Mouse (Mus musculus) kidney, adult 18-20 months (tissue): ENCODE results near the gene Ncdn.

ENCODE experiments used
- DNase-seq: peaks from one replicate; pipeline ENCODE4 v3.0.0; 2021

The Ncdn gene

DNA sequence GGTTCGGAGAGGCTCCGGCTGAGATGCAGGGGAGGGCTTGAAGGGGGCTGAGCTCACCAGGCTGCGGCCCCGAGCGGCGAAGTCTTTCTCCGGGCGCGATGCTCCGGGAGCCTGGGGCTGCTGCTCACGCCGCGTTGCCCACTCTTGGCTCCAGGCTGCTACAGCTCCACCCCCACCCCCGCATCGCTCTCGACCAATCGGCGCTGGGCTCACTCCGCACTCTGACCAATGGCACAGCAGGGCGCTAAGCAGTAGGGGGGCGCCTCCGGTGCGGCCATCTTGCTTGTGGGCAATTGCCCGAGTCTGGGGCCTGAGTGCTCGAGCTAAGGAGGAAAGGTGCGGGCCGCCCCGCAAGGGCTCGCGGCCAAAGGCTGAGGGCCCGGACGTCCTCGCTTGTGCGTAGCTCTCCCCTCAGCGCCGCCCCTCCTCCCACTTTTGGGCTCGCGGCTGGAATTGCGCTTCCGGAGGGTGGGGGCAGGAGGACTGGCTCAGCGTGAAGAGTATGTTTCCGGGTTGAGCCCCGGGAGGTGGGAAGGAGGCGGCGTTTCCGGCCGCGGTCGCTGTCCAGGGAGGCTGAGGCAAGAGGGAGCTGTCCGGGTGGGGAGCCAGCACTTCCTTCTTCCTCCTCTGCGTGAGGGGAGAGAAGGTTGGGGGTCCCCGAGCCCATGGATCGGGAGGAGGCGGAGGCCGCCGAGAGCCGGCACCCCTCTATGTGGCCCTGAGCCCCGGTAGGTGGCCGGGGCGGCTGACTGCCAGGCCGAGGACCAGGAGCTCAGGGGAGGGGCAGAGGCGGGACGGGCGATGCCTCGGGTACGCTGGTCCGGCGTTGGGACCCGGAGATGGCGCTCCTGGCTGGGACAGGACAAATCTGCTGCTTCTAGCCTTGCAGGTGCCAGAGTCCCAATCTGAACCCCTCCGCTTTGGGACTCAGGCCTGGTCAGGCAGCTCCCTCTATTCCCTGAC is at the start of gene Ncdn, which contains the start of gene AU040320:
Ncdn (minus strand) TSS at position 171 of the 963 bp plus-strand sequence.
AU040320 (plus strand) TSS at position 277 of the 963 bp plus-strand sequence.
- DNase-seq: peak; percentile 96

- no peak for DNase-seq
These were observed 48.9 kb upstream of the Ncdn start for GRCm38 (mm10) chr4:126802174-126802573.

DNA sequence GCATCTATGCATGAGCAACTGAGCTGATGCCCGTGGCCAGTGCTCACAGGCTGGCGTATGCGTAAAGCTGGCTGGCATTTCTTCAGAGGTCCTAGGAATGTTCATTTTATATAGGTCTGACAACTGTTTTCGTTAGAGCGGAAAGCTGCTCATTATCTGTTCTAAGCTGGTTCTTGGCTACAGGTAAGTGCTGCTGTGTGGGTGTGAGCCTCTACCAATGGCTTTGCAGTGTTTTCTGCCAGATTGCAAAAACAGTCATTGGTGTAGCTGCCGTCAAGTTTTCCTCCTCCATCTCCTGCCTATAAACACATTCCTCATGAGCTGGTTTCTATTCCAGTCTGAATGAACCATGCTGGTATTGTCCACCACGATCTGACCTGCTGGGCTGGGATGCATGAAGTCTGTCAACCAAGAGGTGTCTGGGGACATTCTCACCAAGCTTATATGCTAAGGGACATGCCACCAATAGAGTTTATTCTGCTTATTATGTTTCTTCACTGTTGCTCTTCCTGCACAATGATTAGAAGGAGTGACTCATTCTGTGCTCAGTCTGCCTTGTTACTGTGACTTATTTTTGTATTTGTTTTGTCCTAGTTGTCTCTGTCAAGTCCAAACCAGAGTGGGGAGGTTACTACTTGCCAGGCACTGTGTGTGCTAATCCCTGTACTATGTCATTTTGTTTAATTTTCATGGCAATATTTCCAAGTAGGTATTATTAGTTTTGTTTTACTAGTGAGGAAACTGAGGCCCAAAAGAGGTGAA is 39.3 kb upstream of the Ncdn start:
- no peak for DNase-seq

- no peak for DNase-seq
These were observed 29.8 kb upstream of the Ncdn start for GRCm38 (mm10) chr4:126782996-126783395.

DNA sequence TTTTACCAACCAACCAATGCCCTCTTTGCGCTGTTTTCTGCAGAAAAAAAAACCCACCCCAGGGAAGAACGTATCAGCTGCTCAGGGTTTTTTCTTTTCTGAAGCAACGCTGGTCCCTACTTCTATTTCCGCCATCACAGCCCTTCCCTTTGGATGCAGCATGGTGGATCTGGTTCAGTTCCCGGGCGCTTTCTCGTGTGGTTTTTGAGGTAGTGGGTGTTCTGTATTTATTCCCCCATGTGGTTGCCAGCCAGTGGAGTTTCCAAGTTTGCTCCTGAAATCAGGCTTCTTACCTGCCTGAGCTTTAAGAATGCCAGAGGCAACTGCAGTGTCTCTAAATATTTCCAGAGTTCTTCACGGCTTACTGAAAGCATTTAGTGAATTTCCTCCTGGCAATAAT is 29.3 kb upstream of the Ncdn start:
- no peak for DNase-seq

DNA sequence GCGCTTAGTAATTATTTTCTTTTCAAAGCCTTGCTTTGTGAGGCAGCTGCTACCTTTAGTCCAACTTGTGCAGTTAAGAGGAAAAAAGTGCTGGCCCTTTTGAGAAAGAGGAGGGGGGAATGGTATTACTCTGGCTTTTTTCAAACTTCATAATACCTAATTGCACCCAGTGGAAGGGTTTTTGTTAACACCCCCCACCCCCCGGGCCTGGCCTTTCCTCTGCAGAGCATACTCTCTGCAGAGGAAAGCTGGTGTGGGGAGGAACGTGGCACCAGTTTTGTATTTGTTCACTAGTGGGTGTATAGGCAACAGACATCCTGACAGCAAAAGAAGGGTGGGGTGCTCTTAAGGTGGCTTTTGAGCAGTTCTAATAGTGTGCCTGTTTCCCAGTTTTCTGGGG is 28.6 kb upstream of the Ncdn start:
- DNase-seq: no peak

- DNase-seq: no peak
These were observed 26.9 kb upstream of the Ncdn start for GRCm38 (mm10) chr4:126779826-126780775.

DNA sequence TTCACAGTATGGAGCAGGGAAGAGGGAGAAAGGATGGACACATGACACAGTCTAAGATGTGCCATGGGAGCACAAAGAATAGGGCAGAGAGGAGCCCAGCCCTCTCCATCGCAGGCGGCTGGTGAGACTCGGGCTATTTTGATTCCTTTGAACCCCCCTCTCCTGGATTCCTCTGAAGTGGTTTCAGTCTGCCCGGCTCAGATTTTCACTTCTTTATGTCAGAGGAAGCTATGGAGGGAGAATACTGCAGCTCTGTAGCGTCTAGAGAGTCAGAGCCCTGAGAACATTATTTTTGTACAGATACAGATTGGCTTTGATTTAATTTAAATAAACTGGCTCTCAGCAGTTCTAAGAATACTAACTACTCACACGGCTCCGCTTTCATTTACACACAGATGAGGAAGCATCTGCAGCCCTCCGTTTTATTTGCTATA is 25.9 kb upstream of the Ncdn start:
- DNase-seq: no peak

DNA sequence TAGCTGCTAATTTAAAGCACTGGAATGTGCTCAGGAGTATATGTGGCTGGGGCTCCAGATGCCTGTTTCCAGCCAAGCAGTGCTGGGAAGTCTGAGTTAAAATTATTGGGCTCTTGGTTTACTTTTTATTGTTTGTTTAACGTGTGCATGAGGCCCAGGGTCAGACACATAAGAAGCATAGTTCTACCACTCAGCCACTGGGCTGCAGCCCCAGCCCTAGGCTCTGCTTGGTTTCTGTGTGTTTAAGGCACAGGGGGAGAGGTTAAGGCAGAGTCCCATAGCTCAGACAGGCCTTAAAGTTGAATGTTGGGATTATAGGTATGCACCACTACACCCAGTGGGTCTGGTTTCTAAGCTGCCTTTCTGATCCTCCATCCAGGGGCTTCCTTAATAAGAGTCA is 21.9 kb upstream of the Ncdn start:
- DNase-seq: no peak

DNA sequence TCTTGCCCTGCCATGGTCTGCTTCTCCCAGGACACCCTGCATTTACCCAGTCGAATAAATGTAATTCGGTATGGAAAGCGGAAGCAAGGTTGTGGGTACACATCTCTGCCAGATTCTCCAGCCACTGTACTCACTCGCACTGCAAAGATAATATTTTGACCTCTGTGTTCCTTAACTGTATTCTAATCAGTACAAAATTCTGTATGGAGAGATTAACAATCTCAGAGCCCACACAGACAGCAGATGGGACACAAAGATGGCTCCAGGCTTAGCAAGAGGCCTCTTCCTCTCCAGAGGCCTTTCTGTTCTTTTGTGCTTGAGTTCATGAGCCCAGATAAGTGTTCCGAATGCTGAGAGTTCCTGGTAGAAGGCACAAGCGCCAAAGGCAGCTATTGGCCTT is 20.6 kb upstream of the Ncdn start:
- DNase-seq: no peak

DNA sequence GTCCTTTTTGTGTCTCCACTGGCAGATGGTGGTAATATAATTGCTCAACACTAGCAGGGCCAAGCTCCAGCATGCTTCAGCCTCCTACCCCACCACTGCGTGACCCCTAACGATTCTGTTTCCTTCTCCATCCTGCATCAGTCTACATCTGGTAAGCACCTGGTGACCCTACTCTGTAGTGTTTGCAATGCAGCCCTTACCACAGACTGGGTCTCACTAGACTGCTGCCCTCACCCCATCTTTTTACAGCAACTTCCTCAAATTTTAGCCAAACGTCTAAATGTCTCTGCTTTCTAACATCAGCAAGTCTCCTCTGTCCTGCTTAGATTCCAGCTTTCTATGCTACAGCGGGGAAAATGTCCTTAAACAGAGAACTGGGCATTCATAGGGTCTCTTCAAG is 17.6 kb upstream of the Ncdn start:
- DNase-seq: no peak

DNA sequence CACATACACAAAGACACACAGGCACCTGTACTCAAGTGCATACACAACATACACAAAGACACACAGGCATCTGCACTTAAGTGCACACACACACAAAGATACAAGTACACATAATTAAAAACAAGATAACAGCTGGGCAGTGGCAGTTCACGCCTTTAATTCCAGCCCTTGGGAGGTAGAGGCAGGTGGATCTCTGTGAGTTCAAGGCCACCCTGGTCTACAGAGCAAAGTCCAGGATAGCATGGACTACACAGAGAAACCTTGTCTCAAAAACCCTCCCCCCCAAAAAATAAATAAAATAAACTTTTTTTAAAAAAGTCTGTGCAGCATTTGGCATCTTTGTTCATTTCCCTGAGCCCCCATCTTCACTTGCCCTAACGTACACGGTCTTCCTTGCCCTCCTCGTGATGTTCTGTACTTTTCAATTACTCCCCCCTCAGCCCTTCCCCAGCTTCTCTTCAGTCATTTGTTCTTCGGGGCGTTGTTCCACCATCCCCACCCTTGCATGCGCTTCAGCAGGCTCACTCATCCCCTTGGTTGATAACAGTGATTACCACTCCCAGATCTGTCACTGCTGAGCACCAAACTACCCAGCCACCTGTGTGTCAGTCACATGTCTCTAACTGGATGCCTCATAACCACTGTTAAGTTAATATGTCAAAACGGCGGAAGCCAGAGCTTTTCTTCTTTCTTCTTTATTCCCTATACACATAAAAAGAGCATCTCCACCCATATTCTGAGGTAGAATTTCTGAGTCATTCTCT is 16.7 kb upstream of the Ncdn start:
- no peak for DNase-seq

- no peak for DNase-seq
These were observed 10.2 kb upstream of the Ncdn start for GRCm38 (mm10) chr4:126763483-126763882.

GRCm38 (mm10) chr4:126762586-126763359 is 9.5 kb upstream of the Ncdn start:
- peak; percentile 50 for DNase-seq

- DNase-seq: no peak
These were observed 6.2 kb upstream of the Ncdn start for GRCm38 (mm10) chr4:126759435-126759834.

DNA sequence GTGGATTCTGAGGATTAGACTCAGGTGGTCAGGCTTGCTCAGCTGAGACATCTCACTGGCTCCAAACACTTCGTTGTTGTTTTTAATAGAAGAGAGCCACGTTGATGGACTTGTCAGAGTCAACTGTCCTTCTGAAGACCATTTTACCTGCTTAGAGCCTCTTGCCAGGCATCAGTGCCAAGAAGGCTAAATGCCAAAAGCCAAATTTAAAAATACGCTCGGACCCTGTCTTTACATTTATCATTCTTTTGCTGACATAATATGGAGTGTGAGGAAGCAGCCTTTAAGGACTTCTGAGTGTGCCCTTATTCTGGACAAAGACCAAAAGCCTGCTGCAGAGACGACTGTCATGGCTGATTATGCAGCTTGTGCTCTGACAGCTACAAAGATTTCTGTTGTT is 5.1 kb upstream of the Ncdn start:
- DNase-seq: no peak

- peak; percentile 65 for DNase-seq
These were observed 3.5 kb upstream of the Ncdn start for GRCm38 (mm10) chr4:126756766-126757165.

GRCm38 (mm10) chr4:126754736-126755374 is 1.6 kb upstream of the Ncdn start:
- no peak for DNase-seq

DNA sequence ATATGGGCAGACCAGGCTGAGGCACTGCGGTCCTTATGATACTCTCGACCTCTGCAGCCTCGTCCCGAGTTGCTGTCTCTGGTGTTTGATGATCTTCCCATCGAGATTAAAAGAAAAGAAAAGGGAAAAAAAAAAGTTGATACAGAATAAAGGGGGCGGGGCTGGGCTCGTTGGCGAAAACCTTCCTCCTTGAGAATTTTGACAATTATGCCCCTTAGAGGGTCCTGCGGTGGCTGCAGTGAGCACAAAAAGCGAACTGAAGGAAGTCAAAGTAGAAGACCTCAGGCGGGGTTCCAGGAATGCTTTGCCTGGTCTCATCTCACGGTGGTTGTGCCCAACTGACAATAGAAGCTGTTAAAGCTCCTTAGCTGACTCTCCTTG is 983 bp upstream of the Ncdn start:
- no peak for DNase-seq

- no peak for DNase-seq
These were observed 563 bp downstream of the Ncdn start for GRCm38 (mm10) chr4:126752608-126753141.
